Mouse (Mus musculus): Measurements from ENCODE around the gene Phf23.
"Not testable (repeated sequence)": the region's sequence is repeated elsewhere in the genome, so short reads cannot be mapped to it uniquely, and the experiment has no call there.

Gene Phf23

DNA sequence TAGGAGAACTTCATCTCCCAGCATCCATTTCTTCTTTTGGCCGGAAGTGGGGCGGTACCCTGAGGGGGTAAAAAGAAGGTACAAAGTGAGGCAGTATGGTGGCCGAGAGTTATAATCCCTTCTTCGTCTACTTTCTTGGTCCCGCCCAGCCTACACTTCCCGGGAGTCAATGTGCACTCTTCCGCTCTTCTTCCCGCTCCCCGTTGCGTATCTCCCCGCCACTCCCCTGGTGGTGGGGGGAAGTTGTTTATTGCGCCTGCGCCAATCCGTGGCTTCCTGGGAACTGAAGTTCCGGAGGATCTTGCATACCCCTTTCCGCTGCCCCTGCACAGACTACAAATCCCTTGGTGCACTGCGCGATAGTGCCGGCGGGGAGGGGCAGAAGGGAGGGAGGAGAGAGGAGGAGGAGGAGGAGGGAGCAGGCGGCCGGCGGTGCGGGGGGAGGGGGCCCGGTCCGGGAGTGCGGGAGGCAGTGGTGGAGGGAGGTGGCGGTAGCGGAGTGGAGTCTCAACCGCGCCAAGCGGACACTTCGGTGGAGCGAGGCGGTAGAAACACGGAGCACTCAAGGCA lies at the start of gene Phf23:
Gene Phf23, plus strand, starts transcription at position 387 of the 570 bp plus-strand sequence.
- DNase-seq (ENCODE audit: low spot score) = peak; percentile 92

GRCm38 (mm10) chr11:69945997-69946891 lies 49.3 kb upstream of the Phf23 start:
- DNase-seq (ENCODE audit: low spot score) = no peak

DNA sequence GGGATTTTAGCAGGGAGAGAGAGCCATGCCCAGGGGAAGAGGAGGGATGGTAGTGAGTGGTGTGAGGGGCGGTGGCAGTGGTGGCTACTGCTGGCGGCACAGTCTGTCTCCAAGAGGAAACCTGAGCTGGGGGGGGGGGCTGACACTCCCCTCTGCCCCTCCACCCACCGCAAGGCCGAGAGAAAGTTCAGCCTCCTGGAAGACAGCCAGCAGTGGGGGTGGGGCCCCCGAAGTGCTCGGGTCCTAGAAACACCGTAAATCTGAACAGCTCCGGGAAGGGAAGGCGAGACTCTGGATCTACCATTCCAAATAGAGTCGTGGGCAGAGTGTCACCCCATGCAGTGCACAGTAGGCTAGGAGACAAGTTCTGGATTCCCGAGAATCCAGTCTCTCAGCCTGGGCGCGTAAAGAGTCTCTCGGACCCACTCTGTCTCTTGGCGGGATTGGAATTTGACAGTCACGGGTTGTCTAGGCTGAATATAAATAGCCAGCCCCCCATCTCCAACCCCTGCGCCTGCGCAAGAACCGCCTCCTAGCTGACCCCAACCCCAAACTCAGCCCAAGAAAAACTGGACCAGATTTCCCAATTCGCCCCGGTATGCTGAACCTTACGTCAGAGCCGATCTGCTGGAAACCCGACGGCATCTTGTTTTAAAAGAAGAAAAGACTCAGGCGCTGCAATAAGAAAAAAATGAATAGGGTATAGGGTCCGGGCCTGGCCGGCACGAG lies 48.1 kb upstream of the Phf23 start:
- no peak for DNase-seq (ENCODE audit: low spot score)

- DNase-seq (ENCODE audit: low spot score) = peak; percentile 84
Observed at GRCm38 (mm10) chr11:69948066-69948762, 47.4 kb upstream of the Phf23 start, which contains the start of gene Slc2a4. Slc2a4 (minus strand) TSS chr11:69948188.

DNA sequence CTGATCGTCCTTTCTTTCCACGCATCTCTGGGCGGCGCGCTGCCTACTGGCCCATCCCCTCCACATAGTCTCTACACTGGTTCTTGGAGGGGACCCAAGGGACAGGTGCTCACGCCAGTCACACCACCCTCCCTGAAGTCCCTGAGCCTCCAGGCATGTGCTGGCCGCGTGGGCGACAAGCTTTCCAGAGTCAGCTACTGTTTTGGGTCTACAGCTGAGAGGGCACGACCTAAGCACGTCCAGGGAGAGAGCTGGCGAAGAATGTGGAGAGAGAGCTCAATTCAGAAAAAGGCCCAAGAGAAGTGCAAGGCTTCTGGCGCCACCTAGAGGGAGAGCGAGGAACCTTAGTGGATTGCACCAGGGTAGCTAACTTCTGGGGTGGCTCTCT lies 46.8 kb upstream of the Phf23 start:
- peak; percentile 78 for DNase-seq (ENCODE audit: low spot score)

- no peak for DNase-seq (ENCODE audit: low spot score)
Observed at GRCm38 (mm10) chr11:69950807-69951459, 44.6 kb upstream of the Phf23 start.

DNA sequence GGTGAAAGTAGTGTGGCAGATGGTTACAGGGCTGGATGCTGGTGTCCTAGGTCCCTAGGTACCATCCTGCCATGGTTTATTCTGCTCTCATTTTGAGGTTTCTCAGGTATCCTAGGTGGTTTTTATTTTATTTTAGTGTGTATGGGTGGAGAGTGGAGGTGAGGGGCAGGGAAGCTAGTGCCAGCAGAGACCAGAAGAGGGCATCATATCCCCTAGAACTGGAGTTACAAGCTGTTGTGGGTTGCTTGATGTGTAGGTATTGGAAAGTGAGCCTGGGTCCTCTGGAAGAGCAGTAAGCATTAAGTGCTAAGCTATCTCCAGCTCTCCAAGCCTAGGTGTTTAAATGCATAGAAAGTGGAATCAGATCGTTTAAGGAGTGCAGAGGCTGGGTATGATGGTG lies 43.3 kb upstream of the Phf23 start:
- no peak for DNase-seq (ENCODE audit: low spot score)

GRCm38 (mm10) chr11:69953267-69953915 lies 42.2 kb upstream of the Phf23 start:
- DNase-seq (ENCODE audit: low spot score) = no peak

DNA sequence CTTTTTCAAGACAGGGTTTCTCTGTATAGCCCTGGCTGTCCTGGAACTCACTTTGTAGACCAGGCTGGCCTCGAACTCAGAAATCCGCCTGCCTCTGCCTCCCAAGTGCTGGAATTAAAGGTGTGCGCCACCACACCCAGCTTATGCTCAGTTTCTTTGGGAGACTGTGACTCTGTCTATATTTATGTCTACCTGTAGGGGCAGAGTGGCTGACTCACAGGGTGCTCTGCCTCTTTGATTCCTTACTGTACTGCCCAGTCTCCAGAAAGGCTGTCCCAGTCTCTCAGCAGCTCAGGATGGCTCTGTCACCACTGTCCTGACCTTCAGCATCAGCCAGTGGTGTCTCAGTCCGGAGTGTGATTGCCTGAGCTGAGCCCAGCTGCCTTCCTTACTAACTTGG lies 40.0 kb upstream of the Phf23 start:
- DNase-seq (ENCODE audit: low spot score) = not testable (repeated sequence)

- DNase-seq (ENCODE audit: low spot score) = no peak
Observed at GRCm38 (mm10) chr11:69956218-69956617, 39.4 kb upstream of the Phf23 start.

GRCm38 (mm10) chr11:69960616-69961015 lies 35.0 kb upstream of the Phf23 start:
- no peak for DNase-seq (ENCODE audit: low spot score)

DNA sequence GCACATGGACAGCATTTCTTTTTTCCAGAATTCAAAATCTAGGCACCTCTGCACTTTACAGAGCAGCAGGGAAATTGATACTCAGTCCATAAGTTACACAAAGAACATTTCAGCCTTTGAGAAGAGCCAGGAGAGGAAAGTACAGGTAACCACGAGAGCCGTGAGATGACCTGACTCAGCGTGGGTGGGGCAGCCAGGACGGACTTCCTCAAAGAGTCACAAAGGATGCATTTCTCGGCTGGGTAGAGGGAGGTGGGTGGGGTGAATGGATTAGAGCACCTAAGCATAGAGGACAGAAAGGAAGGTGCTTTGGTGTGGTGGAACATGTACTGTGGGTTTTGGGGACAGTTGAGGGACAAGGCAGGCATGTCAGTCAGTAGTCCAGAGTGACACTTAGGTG lies 33.7 kb upstream of the Phf23 start:
- no peak for DNase-seq (ENCODE audit: low spot score)

DNA sequence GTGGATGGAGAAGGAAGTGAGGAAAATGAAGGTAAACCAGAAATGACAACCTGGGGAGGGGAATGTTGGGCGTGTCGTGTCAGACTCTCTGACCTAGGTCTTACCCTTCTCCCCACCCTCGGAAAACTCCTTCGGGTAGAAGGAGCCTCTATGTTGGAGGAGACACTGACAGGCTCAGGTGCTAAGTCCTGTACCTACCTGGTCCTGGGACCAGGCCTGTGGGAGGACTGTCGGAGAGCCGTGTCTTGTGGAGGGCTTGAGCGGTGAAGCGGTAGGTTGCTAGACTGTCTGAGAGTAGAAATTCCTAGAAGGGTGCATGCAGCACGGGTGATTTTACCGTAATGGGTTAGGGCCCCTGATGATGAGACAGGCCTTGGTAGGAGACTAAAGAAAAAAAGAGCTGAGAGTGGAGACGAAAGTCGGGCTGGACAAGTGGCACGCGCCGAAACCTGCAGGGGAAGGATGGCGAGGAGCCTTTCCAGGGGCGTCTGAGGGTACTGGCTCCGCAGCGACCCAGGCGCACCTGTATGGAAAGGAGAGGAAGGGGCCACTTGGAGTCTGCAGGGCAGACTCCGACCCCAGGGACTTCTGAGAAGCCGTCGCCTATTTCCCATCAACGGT lies 30.8 kb upstream of the Phf23 start, which contains the start of gene Cldn7:
Gene Cldn7, plus strand, starts transcription at position 130 of the 621 bp plus-strand sequence.
- peak; percentile 19 for DNase-seq (ENCODE audit: low spot score)

DNA sequence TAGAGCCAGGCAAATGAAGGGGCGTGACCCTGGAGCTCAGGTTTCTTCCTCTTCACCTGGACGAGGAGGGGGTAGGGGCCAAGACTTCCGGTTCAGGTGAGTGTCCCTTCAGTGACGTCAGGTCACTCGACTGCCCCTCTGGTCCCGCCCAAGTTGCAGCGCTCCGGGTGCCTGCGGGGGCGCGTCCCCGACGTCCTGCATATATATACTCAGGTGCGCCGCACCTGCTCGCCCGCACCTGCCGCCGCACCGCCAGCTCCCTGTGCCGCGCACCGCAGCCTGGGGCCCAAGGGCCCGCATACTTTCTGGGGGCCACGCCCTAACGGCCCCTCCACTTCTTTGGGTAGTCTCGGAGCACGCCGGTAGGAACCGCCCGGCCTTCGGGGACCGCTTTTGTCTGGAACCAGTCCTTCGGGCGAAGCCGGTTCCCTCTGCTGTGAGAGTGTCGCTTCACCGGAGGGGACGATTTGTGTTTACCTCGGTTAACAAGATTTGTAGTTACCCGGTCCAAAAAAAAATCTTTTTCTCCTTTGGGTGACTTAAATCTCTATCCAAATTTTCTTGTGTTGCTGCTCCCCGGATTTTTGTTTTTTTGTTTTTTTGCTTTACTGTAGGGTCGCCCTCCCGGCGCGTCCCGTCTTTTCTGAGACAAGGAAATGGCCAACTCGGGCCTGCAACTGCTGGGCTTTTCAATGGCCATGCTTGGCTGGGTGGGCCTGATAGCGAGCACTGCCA lies 30.1 kb upstream of the Phf23 start:
- peak; percentile 42 for DNase-seq (ENCODE audit: low spot score)

DNA sequence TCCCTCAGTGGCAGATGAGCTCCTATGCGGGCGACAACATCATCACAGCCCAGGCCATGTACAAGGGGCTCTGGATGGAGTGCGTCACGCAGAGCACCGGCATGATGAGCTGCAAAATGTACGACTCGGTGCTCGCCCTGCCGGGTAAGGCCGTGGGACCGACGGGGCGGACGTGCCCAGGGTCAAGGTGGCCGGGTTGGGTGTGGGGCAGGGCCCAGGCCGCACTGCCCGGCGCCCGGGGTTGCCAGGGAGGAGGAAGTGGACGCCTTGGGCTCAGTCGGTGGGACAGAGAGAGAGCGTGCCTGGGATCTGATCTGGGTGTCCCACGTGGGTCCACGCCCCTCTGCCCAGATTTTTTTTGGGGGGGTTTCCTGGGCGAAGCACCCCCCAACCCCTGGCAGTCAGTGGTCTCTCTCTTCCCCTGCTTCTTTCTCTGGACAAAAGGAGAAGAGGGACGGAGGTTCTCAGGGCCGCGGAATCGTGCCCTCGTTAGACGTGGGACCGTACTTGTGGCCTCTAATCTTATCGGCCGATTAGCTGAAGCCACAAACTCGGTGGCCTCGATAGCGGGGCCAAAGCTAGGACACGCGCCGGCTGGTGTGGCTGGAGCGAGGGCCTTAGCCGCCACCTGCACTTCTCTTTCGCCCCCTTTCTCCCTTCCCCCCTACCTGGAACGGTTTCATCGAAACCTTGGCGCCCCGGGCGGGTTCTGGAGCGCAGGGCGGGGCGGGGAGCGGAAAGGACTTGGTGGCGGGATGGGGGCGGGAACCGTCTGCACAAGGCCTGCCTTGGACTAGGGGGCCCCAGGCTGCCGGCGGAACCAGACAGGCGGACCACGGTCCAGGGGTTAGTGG lies 29.3 kb upstream of the Phf23 start:
- DNase-seq (ENCODE audit: low spot score) = peak; percentile 58

DNA sequence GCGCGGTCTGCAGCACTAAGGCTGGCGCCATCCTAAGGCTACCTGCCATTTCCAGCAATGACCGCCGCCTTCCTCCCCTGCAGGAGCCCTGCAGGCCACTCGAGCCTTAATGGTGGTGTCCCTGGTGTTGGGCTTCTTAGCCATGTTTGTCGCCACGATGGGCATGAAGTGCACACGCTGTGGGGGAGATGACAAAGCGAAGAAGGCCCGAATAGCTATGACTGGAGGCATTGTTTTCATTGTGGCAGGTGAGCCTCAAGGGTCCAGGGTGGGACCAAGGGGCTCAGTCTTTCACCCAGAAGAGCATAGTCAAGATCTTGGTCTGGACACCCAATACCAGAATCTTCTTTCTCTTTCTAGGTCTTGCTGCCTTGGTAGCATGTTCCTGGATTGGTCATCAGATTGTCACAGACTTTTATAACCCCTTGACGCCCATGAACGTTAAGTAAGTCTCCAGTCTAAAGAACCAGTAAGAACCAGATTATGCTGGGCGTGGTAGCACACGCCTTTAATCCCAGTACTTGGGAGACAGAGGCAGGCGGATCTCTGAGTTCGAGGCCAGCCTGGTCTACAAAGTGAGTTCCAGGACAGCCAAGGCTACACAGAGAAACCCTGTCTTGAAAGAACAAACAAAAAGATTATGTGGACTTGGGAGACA lies 28.6 kb upstream of the Phf23 start:
- DNase-seq (ENCODE audit: low spot score) = no peak

DNA sequence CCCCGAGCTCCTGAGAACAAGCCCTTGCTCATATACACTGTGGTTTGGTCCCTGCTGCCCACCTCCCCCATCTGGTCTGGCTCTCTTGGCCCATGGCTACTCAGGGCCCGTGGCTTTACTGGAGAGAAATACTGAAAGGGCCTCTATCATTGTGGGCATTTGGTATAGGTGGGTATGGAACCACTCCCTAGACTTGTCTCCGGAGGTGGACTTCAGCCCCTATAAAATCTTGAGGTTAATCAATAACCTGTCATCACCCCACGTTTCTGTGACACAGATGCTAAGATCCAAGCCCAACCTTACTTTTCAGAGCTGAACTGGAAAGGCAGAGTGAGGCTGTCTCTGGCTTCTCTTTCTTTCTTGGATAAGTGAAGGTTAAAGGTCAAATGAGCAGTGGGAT lies 26.8 kb upstream of the Phf23 start:
- DNase-seq (ENCODE audit: low spot score) = no peak

GRCm38 (mm10) chr11:69970222-69970621 lies 25.4 kb upstream of the Phf23 start:
- no peak for DNase-seq (ENCODE audit: low spot score)
